Mouse (Mus musculus): ENCODE data around the gene Olfr108. TPM values are rescaled to one million over a fixed set of nuclear protein-coding genes. Genes with fewer than 3 reads are reported as not detected.

Gene Olfr108
- polyA plus RNA-seq (2012; rRNA removed) = not detected in 2 replicates

- no peak for DNase-seq (ENCODE audit: low read depth)
Observed at GRCm38 (mm10) chr17:37445180-37445579, at the start of gene Olfr108. Gene Olfr108, plus strand, starts transcription at chr17:37445480.

- DNase-seq (ENCODE audit: low read depth) = no peak
Observed at GRCm38 (mm10) chr17:37398926-37399325, 46.4 kb upstream of the Olfr108 start, which contains the start of gene Olfr107. Gene Olfr107, plus strand, starts transcription at chr17:37399226.

GRCm38 (mm10) chr17:37413380-37413779, 31.9 kb upstream of the Olfr108 start:
- no peak for DNase-seq (ENCODE audit: low read depth)

- DNase-seq (ENCODE audit: low read depth) = no peak
Observed at GRCm38 (mm10) chr17:37458616-37459015, 13.3 kb downstream of the Olfr108 start, which contains the start of gene Olfr109. Gene Olfr109, plus strand, starts transcription at chr17:37458916.

GRCm38 (mm10) chr17:37483452-37483851, 38.2 kb downstream of the Olfr108 start, which contains the start of gene H2-M2:
Gene H2-M2, minus strand, starts transcription at chr17:37483552.
- no peak for DNase-seq (ENCODE audit: low read depth)

GRCm38 (mm10) chr17:37491930-37492518, 46.7 kb downstream of the Olfr108 start, which contains the start of gene Olfr110:
Gene Olfr110, plus strand, starts transcription at chr17:37492468.
- DNase-seq (ENCODE audit: low read depth) = no peak

Other genes starting within 250 kb of the Olfr108 start
- gene Olfr94, start 244.5 kb upstream of the Olfr108 start, polyA plus RNA-seq (2012; rRNA removed) = not detected in 2 replicates
- not detected in 2 replicates for gene Olfr95, start 232.4 kb upstream of the Olfr108 start, polyA plus RNA-seq (2012; rRNA removed)
- gene Olfr96, start 225.3 kb upstream of the Olfr108 start, polyA plus RNA-seq (2012; rRNA removed) = not detected in 2 replicates
- not detected in 2 replicates for gene Olfr97, start 208.2 kb upstream of the Olfr108 start, polyA plus RNA-seq (2012; rRNA removed)
- not detected in 2 replicates for gene Olfr98, start 181.7 kb upstream of the Olfr108 start, polyA plus RNA-seq (2012; rRNA removed)
- 6.7 and 8.0 TPM in 2 replicates for gene H2-M3, start 175.3 kb upstream of the Olfr108 start, polyA plus RNA-seq (2012; rRNA removed)
- not detected in 2 replicates for gene Olfr99, start 162.0 kb upstream of the Olfr108 start, polyA plus RNA-seq (2012; rRNA removed)
- not detected in 2 replicates for gene Olfr101, start 141.2 kb upstream of the Olfr108 start, polyA plus RNA-seq (2012; rRNA removed)
- gene Olfr102, start 128.4 kb upstream of the Olfr108 start, polyA plus RNA-seq (2012; rRNA removed) = not detected in 2 replicates
- not detected in 2 replicates for gene Olfr103, start 105.8 kb upstream of the Olfr108 start, polyA plus RNA-seq (2012; rRNA removed)
- gene Olfr104-ps, start 85.9 kb upstream of the Olfr108 start, polyA plus RNA-seq (2012; rRNA removed) = not detected in 2 replicates
- not detected in 2 replicates for gene Olfr105-ps, start 66.4 kb upstream of the Olfr108 start, polyA plus RNA-seq (2012; rRNA removed)
- gene Olfr106-ps, start 55.1 kb upstream of the Olfr108 start, polyA plus RNA-seq (2012; rRNA removed) = not detected in 2 replicates
- gene Olfr107, start 46.3 kb upstream of the Olfr108 start, polyA plus RNA-seq (2012; rRNA removed) = not detected in 2 replicates
- gene Olfr109, start 13.4 kb downstream of the Olfr108 start, polyA plus RNA-seq (2012; rRNA removed) = not detected in 2 replicates
- 0.09 TPM in 1 of 2 replicates, not detected in the other for gene H2-M2, start 38.1 kb downstream of the Olfr108 start, polyA plus RNA-seq (2012; rRNA removed)
- not detected in 2 replicates for gene Olfr110, start 47.0 kb downstream of the Olfr108 start, polyA plus RNA-seq (2012; rRNA removed)
- 0.14 TPM in 1 of 2 replicates, not detected in the other for gene Olfr111, start 62.5 kb downstream of the Olfr108 start, polyA plus RNA-seq (2012; rRNA removed)
- not detected in 2 replicates for gene Olfr112, start 124.0 kb downstream of the Olfr108 start, polyA plus RNA-seq (2012; rRNA removed)
- gene Olfr113, start 132.2 kb downstream of the Olfr108 start, polyA plus RNA-seq (2012; rRNA removed) = not detected in 2 replicates
- not detected in 2 replicates for gene Olfr114, start 147.3 kb downstream of the Olfr108 start, polyA plus RNA-seq (2012; rRNA removed)
- gene Olfr115, start 181.6 kb downstream of the Olfr108 start, polyA plus RNA-seq (2012; rRNA removed) = not detected in 2 replicates
- not detected in 2 replicates for gene Olfr116, start 181.7 kb downstream of the Olfr108 start, polyA plus RNA-seq (2012; rRNA removed)
- not detected in 2 replicates for gene Olfr117, start 218.3 kb downstream of the Olfr108 start, polyA plus RNA-seq (2012; rRNA removed)
- not detected in 2 replicates for gene Olfr118, start 221.5 kb downstream of the Olfr108 start, polyA plus RNA-seq (2012; rRNA removed)

Measured in gonadal fat pad, adult 2 months (tissue).